12 mouse cellular contexts compared by ENCODE assay signal in the genomic region with DNA sequence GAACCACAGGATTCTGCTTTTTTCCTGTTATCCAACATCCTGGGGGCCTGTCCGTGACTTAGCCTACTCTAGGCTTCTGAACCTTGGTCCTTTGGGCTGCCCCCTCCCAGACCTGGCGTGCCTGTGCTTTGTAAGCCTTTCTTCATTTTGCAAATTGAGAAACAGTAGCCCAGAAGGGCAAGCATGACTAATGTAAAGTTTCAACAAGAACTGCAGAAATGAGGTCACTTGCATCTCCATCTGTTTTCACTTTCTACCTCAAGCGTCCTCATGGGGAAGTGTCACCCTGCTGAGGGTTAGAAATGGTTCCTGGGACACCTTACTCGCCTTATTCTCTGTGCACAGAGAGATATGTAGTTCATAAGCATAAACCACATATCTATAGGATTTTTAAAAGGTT. TPM values are rescaled to one million over a fixed set of nuclear protein-coding genes. Genes with fewer than 3 reads are reported as not detected.
"Had no signal": no experiment of that assay in that cellular context is flagged by ENCODE, and none has a peak within 500 bp of the region (broad histone marks: within the 10 kb centered on the region; RNA-seq: fewer than 3 reads in every experiment).

No protein-coding gene starts in this region.

- ATAC-seq: liver, embryonic 12.5 days; midbrain, embryonic 16.5 days had no signal

- DNase-seq: lung, embryonic 14.5 days; lung, postnatal 14 days; retina, postnatal 1 day; right cerebral cortex, postnatal 25 days; thymus, postnatal 4 days had no signal

- H3K9me3 ChIP-seq: limb, embryonic 15.5 days; liver, embryonic 12.5 days; midbrain, embryonic 12.5 days; neural tube, embryonic 13.5 days had no signal

- H3K4me3 ChIP-seq: limb, embryonic 15.5 days; liver, embryonic 12.5 days; midbrain, embryonic 12.5 days; neural tube, embryonic 13.5 days had no signal

- H3K36me3 ChIP-seq: limb, embryonic 15.5 days had no signal

- H3K27me3 ChIP-seq: limb, embryonic 15.5 days; liver, embryonic 12.5 days; midbrain, embryonic 12.5 days had no signal

- H3K27ac ChIP-seq: kidney, postnatal 0 days; limb, embryonic 15.5 days; liver, embryonic 12.5 days; midbrain, embryonic 12.5 days; neural tube, embryonic 13.5 days had no signal

- H3K4me1 ChIP-seq: limb, embryonic 15.5 days had no signal

RNA-seq across cellular contexts. Expression of a gene that starts 27.8 kb away (rescaled TPM):
- total RNA-seq: megakaryocyte progenitor cell, adult 5-6 weeks had no signal
